Mouse (Mus musculus) frontal cortex, postnatal 25 days (tissue): ENCODE measurements around the gene St13.
A peak's percentile ranks its signal among the peaks of the same experiment; 100 is the strongest.

Source experiments
- DNase-seq, 2 experiments: peaks; one replicate each; pipeline ENCODE4 v3.0.0; 2022; ENCODE audit warnings: low spot score in 2 of 2

Gene St13

GRCm38 (mm10) chr15:81365246-81365645 is 34.6 kb downstream of the St13 start:
- no peak for DNase-seq

- DNase-seq, result no peak
These were observed 35.6 kb downstream of the St13 start for GRCm38 (mm10) chr15:81364271-81364670.

- DNase-seq, result no peak
These were observed 37.4 kb downstream of the St13 start for GRCm38 (mm10) chr15:81362501-81362900.

GRCm38 (mm10) chr15:81361417-81362015 is 38.4 kb downstream of the St13 start:
- no peak for DNase-seq

GRCm38 (mm10) chr15:81361022-81361404 is 38.9 kb downstream of the St13 start:
- no peak for DNase-seq

GRCm38 (mm10) chr15:81360345-81361021 is 39.4 kb downstream of the St13 start, which contains the start of gene Slc25a17:
TSS of gene Slc25a17 (minus strand) at chr15:81360812.
- DNase-seq, result peak; percentile 73 to 83

GRCm38 (mm10) chr15:81359421-81359820 is 40.5 kb downstream of the St13 start:
- no peak for DNase-seq

GRCm38 (mm10) chr15:81358943-81359342 is 40.9 kb downstream of the St13 start:
- no peak for DNase-seq

GRCm38 (mm10) chr15:81356946-81357345 is 42.9 kb downstream of the St13 start:
- no peak for DNase-seq

GRCm38 (mm10) chr15:81355146-81355761 is 44.6 kb downstream of the St13 start:
- no peak for DNase-seq

- DNase-seq, result no peak
These were observed 47.2 kb downstream of the St13 start for GRCm38 (mm10) chr15:81352638-81353037.

- DNase-seq, result no peak
These were observed 49.5 kb downstream of the St13 start for GRCm38 (mm10) chr15:81350401-81350800.

- no peak for DNase-seq
These were observed 51.5 kb downstream of the St13 start for GRCm38 (mm10) chr15:81348366-81348765.

- DNase-seq, result no peak
These were observed 52.4 kb downstream of the St13 start for GRCm38 (mm10) chr15:81347466-81347865.

- no peak for DNase-seq
These were observed 58.5 kb downstream of the St13 start for GRCm38 (mm10) chr15:81341426-81341825.

GRCm38 (mm10) chr15:81339158-81339557 is 60.7 kb downstream of the St13 start:
- no peak for DNase-seq

- DNase-seq, result no peak
These were observed 63.4 kb downstream of the St13 start for GRCm38 (mm10) chr15:81336466-81336865.

- no peak for DNase-seq
These were observed 67.4 kb downstream of the St13 start for GRCm38 (mm10) chr15:81332517-81332916.

- no peak for DNase-seq
These were observed 69.0 kb downstream of the St13 start for GRCm38 (mm10) chr15:81330816-81331433.

GRCm38 (mm10) chr15:81329721-81330369 is 70.0 kb downstream of the St13 start:
- no peak for DNase-seq

- DNase-seq, result no peak
These were observed 72.4 kb downstream of the St13 start for GRCm38 (mm10) chr15:81327501-81327900.

GRCm38 (mm10) chr15:81324979-81325378 is 74.9 kb downstream of the St13 start:
- no peak for DNase-seq
